Mouse (Mus musculus): ENCODE data around the gene Tmem210.
"Not testable (repeated sequence)": the region's sequence is repeated elsewhere in the genome, so short reads cannot be mapped to it uniquely, and the experiment has no call there.

The Tmem210 gene

DNA sequence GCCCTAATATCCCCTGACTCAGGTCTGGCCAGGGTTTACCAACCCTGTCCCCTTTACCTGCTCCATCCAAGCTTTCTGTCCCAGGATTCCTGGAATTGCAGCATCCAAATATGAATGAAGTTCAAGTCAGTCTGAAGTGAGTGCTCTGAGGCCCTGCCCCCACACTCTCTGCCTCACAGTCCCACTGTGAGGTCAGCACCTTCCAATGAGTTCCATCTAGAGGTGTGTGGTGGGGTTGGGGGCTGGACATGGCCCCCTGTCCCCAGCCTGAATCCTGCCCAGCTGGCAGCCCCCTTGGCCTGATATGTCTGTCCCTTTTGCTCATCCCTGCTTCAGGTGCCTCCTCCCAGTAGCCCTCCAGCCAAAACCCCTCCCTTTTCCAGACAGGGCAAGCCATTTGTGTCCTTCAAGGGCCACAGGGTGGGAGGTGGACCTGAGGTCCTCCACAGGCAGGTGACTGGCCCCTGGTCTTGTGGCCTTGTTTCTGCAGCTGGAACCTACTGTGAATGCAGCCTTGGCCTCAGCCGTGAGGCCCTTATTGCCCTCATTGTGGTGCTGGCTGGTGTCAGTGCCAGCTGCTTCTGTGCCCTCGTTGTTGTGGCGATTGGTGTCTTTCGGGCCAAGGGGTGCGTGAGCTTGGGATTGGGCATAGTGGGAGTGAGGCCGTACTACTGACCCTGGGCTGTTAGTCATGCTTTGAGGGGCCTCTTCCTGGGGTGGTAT, at the start of gene Tmem210:
Tmem210 (plus strand) TSS at position 219 of the 723 bp plus-strand sequence.
- in situ Hi-C loops (cut with MboI): no loop called here

DNA sequence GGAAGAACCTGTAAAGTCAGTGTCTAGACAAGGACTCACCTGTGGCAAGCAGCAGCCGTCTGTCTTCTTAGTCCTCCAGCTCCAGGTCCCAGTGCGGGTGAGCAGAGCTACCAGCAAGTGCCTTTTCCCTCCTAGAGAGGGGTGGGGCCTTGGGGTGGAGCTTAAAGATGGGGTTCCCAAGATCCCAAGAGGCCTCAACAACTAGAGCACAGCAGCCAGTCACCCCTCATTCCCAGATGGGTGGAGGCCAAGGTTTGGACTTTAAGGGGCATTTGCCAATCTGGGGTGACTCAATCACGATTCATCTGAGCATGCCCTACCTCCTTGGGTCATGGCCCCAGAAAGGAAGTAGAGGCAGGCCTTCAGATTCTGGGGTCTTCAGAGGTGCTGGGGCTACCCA, 48.2 kb upstream of the Tmem210 start:
- in situ Hi-C loops (cut with MboI): no loop called here

DNA sequence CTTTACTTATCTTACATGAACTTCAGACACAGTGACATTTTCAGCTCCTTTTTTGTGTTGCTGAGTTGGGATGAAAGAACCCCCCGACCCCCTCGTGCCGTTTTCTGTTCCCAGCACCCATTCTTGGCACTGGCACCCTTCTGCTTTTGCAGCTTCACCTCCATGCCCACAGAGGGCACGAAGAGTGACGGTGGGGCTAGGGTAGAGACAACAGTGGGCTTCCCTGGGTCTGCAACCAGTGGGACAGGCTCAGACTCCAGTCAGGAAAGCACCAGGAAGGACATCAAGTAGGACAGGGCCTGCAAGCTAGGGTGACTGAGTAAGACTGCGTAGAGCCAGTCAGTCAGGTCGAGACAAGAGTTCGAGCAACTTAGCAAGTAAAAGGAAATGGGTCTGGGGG, 47.6 kb upstream of the Tmem210 start:
- in situ Hi-C loops (cut with MboI): no loop called here

DNA sequence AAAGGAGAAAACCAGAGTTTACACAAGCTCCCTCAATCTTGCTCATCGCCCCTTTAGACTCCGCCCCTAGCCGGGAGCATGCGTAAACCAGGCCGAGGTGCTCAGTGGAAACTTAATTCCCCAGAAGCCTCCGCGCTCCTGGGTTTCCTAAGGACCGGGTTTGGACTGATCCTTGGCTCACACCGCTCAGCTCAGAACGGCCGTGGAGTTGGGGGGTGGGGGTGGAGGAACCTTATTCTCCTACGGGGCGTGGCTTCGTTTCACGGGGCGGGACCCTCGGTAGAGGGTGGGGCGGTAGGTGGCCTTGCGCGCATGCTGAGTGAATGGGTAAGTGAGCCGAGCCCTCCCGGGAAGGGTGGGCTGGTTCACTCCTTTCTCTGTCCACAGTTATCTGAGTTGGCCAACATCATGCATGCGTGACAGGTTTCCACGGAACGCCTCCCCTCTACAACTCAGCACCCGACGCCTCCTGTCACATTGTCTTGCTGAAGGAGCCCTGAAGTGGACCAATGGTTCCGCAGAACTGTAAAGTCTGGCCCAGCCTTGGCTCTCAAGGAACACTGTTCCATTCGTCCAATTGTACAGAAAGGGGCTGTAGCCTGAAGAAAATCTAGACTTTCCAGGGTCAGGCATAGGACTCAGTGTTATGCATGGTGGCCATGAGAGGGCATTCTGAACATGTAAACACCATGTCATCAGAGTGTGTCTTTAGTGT, 47.1 kb upstream of the Tmem210 start:
- in situ Hi-C loops (cut with MboI): no loop called here

DNA sequence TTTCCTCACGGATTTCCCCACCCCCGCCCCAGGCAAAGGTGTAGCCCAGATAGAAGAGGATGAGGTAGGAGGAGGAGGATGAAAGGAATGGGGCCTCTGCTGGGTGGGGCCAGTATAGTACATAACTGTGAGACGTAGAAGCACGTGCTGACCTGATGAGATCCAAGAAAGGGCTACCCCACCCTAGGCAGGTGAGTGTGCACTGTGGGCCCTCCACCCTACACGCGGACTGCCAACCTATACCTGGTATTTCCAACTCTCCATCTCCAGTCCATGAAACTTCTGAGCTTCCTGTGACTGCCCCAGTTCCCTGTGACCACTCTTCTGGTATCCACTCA, 46.5 kb upstream of the Tmem210 start:
- in situ Hi-C loops (cut with MboI): no loop called here

DNA sequence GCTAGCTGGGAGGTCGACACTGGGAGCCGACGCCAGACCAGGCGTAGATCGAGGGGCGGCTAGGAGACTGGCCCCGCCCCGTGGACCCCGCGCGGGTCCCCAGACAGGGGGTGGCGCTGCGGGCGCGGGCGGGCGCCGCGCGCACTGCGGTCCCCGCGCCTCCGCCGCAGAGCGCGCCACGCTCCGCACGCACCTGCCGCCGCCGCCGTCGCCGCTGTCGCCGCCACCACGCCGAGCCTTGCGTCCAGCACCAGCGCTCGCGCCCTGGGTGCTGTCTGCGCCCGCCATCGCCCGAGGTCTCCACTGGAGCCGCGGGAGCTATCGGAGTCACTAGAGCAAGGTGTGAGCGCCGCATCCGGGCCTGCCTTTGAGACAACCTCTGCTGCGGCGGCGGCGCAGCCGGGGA, 45.8 kb upstream of the Tmem210 start, which contains the start of the genes Rnf208 and Cysrt1:
Rnf208 (plus strand) TSS at position 155 of the 406 bp plus-strand sequence.
Cysrt1 (minus strand) TSS at position 352 of the 406 bp plus-strand sequence.
- in situ Hi-C loops (cut with MboI): no loop called here

DNA sequence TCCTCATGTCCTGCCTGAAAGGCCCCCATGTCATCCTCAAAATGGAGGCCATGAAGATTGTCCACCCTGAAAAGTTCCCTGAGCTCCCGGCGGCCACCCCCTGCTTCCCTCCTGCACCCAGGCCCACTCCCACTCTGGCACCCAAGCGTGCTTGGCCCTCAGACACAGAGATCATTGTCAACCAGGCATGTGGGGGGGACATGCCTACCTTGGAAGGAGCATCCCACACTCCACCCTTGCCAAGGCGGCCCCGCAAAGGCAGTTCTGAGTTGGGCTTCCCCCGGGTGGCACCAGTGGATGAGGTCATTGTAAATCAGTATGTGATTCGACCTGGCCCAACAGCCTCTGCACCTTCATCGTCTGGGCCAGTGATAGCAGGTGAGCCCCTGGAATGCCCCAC, 44.6 kb upstream of the Tmem210 start:
- in situ Hi-C loops (cut with MboI): no loop called here

DNA sequence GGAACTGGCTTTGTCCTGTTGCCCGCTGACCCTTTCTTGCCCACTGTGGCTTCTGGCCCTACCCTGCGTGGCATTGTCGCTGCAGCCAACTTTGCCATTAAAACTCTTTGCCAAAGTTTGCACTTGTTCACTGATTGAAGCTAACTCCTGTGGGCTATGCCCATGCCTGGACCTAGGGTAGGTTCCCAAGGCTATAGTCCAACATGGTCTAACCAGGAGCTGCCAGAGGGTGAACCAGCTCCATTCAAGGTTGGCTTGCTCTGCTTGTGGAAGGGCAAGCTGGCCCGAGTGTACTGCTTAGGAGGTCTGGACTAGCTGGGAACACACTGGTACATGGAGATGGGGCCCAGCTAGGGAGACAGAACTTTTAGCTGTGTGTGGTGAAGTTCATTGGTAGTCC, 43.8 kb upstream of the Tmem210 start:
- in situ Hi-C loops (cut with MboI): no loop called here

DNA sequence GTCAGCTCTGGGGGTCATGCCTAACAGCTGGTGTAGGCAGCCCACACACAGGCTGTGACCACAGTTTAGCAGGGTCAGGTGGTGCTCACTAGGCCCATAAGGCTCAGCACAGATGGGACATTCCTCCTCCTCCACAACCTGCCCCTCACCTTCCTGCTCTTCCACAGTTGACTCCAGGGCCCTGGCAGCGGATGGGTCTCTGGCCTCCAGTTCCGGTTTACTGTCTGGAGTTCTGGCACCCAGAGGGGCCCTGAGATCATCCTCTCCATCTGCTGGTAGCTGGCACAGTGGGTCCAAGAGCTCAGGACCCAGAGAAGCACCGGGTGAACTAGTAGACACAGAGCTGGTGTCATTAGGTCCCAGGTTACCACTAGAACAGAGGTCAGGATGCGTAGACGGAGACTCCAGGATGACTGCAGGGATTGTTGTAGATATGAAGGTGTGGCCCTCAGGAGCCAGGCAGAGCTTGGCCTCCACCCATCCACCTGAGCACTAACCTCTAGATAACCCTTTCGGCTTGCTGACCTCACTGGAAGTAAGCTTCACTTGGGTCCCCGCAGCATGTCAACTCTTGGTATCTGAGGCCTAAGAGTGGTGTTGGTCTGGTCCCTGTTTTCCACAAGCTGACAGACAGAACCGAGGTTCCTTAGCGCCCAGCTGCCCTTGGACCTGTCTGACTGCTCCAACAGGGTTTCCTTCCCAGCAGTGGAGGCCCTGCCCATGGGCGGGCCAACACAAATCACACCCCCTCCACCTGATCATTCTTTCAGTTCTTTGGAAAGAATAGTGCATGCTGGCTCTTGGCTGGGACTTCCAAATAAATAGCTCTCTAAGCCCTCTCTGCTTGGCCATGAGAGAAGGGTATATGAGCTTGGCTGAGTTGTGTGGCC, 41.5 kb upstream of the Tmem210 start, which contains the start of gene AL732309.1:
AL732309.1 (minus strand) TSS at position 681 of the 890 bp plus-strand sequence.
- in situ Hi-C loops (cut with MboI): no loop called here

DNA sequence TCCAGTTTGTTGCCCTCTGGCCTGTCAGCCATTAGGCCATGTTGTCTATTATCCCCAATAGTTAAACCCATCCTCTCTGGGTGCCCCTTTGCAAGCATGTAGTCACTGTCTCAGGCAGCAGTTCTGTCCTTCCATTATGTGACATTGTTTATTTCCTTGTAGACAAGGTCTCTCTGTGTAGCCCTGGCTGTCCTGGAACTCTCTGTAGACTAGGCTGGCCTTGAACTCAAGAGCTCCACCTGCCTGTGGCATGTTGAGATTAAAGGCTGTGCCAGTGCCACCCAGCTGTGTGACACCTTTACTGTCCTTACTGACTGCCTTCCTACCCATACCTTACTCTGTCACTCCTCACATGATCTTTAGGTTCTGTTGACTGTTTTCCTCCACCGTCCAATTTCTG, 35.6 kb upstream of the Tmem210 start:
- in situ Hi-C loops (cut with MboI): no loop called here

DNA sequence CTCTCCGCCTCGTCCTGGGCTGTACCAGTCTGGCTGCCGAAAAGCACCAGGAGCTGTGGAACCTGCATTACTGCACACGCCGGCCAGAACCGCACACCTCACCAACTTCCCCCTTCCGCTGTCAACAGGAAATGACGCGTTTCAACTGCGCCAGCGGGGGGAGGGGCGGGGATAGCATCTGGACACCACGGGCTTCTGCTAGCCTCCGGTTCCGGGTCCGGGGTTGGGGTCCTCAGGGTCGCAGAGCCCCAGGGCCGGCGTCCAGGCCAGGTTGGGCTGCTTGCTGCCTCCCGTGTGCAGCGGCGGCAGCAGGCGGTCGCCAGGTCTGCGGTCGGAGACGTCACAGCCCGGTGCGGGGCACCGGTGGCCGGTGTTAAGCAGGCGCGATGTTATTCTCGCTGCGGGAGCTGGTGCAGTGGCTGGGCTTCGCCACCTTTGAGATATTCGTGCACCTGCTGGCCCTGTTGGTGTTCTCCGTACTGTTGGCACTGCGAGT, 32.6 kb upstream of the Tmem210 start, which contains the start of gene Tmem203:
Tmem203 (plus strand) TSS at position 156 of the 496 bp plus-strand sequence.
- in situ Hi-C loops (cut with MboI): no loop called here

DNA sequence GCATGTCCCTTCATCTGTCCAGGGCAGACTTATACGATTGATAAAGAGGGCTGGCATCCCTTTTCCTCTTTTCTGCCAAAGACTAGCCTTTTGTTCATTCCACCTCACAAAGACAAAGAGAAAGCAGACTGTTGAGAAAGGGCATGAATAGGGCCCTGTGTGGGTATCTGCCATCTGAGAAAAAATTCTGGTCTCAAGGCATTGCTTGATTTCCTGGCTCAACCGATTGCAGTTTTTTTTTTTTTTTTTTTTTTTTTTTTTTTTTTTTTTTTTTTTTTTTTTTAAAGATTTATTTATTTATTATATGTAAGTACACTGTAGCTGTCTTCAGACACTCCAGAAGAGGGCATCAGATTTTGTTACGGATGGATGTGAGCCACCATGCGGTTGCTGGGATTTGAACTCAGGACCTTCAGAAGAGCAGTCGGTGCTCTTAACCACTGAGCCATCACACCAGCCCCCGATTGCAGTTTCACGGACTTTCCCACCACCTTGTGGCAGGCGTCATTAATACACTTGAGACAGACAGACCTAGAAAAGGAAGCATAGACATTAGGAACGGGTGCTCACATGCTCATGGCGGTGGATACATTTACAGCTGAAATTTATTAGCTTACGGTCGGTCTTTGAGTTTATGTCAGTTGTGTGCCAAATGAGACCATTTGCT, 31.4 kb upstream of the Tmem210 start:
- in situ Hi-C loops (cut with MboI): not testable (repeated sequence)

DNA sequence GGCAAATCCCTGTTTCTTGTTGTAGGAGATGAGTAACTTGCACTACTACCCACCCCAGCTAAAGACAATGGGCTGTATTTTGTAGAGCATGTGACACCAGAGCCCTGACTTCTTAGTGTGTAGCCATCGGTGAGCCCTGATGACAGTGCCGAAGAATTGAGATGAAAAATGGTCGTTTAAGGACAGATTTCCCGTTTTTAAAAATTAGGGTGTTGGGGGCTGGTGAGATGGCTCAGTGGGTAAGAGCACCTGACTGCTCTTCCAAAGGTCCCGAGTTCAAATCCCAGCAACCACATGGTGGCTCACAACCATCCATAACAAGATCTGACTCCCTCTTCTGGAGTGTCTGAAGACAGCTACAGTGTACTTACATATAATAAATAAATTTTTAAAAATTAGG, 30.7 kb upstream of the Tmem210 start:
- in situ Hi-C loops (cut with MboI): not testable (repeated sequence)

DNA sequence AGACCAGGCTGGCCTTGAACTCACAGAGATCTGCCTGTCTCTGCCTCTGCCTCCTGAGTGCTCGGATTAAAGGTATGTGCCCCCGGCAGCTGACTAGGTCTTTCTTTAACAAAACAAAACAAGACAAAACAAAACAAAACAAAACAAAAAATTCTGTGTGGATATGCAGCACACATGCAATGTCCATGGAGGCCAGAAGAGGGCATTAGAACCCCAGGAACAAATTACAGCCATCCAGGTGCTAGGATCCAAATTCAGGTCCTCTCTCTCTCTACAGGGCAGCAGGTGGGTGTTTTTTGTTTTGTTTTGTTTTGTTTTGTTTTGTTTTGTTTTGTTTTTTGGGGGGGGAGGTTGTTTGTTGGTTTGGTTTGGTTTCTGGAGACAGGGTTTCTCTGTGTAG, 29.1 kb upstream of the Tmem210 start:
- in situ Hi-C loops (cut with MboI): no loop called here

DNA sequence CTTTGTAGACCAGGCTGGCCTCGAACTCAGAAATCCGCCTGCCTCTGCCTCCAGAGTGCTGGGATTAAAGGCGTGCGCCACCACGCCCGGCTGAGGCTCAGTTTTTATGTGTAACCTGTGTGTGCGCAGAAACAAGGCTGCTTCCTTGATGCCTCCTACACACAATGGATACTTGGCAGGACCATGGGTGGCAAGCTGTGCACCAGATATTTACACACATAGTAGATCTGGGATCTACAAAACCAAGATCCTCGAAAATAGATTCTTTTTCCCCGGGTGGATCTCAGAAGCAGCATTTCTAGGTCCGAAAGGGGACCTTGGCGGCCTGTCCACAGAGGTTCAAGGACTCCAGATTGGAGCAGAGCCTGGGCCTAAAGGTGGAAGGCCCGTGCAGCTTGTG, 26.1 kb upstream of the Tmem210 start:
- in situ Hi-C loops (cut with MboI): no loop called here

DNA sequence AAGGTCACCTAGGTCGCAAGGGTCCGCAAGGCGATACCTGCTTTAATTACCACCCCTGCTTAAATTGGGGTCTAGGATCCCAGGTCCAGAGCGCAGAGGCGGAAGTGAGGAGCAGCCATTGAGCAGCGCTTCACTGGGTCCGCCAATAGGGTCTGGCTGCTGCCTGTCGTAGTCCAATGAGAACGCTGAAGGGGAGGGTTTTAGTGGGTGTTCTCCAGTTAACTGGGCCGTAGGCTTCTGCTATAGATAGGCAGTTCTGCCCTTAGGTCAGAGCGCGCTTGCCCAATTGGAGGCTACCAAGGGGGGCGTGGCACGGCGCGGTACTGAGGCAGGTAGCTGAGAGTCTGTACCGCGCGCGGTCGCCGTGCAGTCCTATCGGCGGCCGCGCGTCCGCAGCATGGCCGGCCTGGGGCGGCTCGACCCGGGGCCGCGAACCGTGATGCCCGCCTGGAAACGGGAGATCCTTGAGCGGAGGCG, 25.6 kb upstream of the Tmem210 start, which contains the start of gene Tprn:
Tprn (plus strand) TSS at position 328 of the 477 bp plus-strand sequence.
- in situ Hi-C loops (cut with MboI): no loop called here

DNA sequence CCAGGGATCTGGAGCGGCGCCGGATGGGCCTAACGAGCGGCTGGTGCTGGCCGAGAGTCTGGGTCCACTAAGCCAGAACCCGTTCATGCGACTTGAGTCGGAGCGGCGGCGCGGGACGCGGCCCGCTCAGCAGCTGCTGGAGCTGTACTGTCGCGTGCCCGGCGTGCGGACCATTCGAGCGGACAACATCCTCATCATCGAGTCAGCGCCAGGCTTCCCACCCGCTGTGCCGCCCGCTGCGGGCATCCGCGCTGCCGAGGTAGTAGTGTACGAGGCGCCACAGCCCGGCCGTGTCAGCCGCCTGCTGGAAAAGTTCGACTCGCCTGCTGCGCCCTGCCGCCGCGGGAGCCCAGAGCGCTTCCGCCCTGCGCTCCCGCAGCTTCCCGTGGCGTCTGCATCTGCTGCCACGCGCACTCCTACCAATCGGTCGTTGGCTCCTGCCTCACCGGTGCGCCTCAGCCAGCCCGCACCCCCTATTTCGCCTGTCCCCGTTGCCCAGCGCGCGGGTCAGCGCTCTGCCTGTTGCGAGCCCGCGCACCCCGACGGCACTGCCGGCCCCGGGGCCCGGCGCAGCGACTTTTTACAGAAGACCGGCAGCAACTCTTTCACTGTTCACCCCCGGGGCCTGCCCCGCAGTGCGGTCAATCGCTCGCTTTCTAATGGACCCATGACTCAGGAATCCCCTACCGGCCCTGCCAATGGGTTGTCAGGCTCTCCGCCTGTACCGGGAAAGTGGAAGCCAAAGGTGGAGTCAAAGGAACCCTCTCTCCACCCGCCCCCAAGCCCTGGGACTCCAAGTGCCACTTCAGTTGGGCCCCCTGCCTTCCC, 24.9 kb upstream of the Tmem210 start:
- in situ Hi-C loops (cut with MboI): no loop called here

DNA sequence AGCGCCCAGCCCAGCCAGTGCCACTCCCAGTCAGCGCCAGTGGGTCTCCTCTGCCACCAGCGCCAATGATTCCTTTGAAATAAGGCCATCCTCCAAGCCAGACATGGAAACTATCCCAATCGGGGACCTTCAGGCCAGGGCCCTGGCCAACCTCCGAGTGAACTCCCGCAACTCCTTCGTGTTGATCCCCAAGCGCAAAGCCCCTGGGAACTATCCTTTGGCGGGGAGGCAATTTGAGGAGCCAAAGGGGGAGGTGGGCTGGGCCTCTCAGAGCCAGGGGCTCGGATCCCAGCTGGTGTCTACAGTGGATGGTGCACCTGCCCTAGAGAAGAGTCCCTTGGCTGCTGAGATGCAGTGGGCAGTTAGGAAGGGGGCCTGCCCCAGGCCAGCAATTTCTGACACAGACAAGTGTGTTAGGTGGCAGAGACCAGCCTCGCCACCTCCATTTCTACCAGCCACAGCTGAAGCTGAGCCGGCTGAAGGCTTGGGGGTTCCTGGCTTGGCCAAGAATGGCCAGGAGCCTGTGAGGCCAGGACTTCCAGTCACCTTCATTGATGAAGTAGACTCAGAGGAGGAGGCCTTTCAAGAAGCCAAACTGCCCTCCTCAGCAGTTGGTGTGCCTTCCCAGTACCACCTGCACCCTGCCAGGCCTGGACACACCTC, 24.2 kb upstream of the Tmem210 start:
- in situ Hi-C loops (cut with MboI): no loop called here

DNA sequence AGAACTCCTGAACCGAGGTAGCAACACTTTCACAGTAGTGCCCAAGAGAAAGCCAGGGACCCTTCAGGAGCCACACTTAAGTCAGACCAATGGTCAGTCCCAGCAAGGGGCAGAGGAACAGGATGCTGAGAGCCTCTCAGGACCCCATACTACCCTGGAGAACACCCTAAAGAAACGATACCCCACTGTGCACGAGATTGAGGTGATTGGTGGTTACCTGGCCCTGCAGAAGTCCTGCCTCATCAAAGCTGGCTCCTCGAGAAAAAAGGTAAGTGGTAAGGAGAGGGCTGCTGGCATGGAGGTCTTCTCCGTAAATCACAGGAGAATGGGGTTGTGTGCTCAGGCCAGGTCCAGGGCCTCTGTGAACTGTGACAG, 23.7 kb upstream of the Tmem210 start:
- in situ Hi-C loops (cut with MboI): no loop called here

DNA sequence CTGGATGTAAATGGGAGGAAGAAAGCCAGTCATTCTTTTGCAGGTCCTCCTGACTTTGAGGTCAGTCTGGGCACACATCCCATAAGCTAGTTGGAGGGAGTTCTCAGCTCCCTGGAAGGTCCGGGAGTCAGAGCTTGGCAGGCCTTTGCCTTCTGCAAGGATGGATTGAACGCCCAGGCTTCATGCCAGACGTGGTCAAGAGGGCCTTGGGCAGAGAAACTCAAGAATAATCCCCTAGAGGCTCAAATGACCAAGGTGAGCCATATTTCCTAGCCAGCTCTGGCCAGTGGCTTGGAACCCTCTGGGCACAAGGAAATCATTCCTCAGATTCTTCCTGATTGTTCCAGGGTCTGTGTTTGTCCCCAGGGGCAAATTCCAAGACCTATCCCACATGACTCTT, 23.1 kb upstream of the Tmem210 start:
- in situ Hi-C loops (cut with MboI): no loop called here
